Mouse (Mus musculus) kidney, embryonic 14.5 days (tissue): Measurements from ENCODE around the gene Wdr45. TPM values are rescaled to one million over a fixed set of nuclear protein-coding genes. Genes with fewer than 3 reads are reported as not detected.
"Not testable (repeated sequence)": the region's sequence is repeated elsewhere in the genome, so short reads cannot be mapped to it uniquely, and the experiment has no call there.

Source experiments
- ATAC-seq: fragments of 200-750 bp; cut with Nextera tagmentation; 2 replicates; pipeline ENCODE4 v1.8.0; 2017; ENCODE audit warnings: moderate number of reproducible peaks, mild to moderate bottlenecking, moderate TSS enrichment, moderate library complexity; ENCODE audit not compliant: low FRiP score, low TSS enrichment
- H3K27ac ChIP-seq: fragments of 300-500 bp; sonication (generic); 2 replicates; pipeline ENCODE4 v1.5.1; 2014; ENCODE audit warnings: low read depth, mild to moderate bottlenecking, low read length, moderate library complexity, mixed read lengths
- H3K27me3 ChIP-seq: fragments of 300-500 bp; sonication (generic); 2 replicates; pipeline ENCODE4 v1.6.1; 2014; ENCODE audit warnings: mild to moderate bottlenecking, low read length; ENCODE audit not compliant: control insufficient read depth, insufficient read depth
- H3K36me3 ChIP-seq: fragments of 300-500 bp; sonication (generic); 2 replicates; pipeline ENCODE4 v1.6.1; 2014; ENCODE audit warnings: low read length, mixed read lengths; ENCODE audit not compliant: control insufficient read depth, insufficient read depth
- H3K4me1 ChIP-seq: fragments of 300-500 bp; sonication (generic); 2 replicates; pipeline ENCODE4 v1.6.1; 2014; ENCODE audit warnings: low read length, mixed read lengths; ENCODE audit not compliant: control insufficient read depth, insufficient read depth
- H3K4me2 ChIP-seq: fragments of 300-500 bp; sonication (generic); replicated peaks from 2 replicates; pipeline ENCODE4 v1.6.1; 2014; ENCODE audit warnings: low read depth, mild to moderate bottlenecking, low read length
- H3K4me3 ChIP-seq: fragments of 300-500 bp; sonication (generic); 2 replicates; pipeline ENCODE4 v1.5.1; 2014; ENCODE audit warnings: mild to moderate bottlenecking, low read length
- H3K9ac ChIP-seq: fragments of 300-500 bp; sonication (generic); 2 replicates; pipeline ENCODE4 v1.6.1; 2014; ENCODE audit warnings: low read depth, mild to moderate bottlenecking, low read length, moderate library complexity
- H3K9me3 ChIP-seq: fragments of 300-500 bp; sonication (generic); 2 replicates; pipeline ENCODE4 v1.6.1; 2016; ENCODE audit warnings: low read length; ENCODE audit not compliant: control insufficient read depth
- WGBS: fragments of 180-500 bp; shearing (Covaris S2); extraction: QIAGEN DNeasy Blood & Tissue Kit; methylation state at CpG from one replicate; pipeline ENCODE4 v1.1.7; 2014; 5-methylcytosine and 5-hydroxymethylcytosine counted together
- polyA plus RNA-seq: library from polyadenylated mRNA; unstranded; fragments of >200 nt; fragmentation: Nextera tagmentation; extraction: Ambion mirVana; gene quantifications from 2 replicates; pipeline ENCODE4 v1.2.1, GENCODE M21; 2014

Wdr45 gene
- polyA plus RNA-seq, 1 experiment from 2014 or later, result 26.0 TPM

DNA sequence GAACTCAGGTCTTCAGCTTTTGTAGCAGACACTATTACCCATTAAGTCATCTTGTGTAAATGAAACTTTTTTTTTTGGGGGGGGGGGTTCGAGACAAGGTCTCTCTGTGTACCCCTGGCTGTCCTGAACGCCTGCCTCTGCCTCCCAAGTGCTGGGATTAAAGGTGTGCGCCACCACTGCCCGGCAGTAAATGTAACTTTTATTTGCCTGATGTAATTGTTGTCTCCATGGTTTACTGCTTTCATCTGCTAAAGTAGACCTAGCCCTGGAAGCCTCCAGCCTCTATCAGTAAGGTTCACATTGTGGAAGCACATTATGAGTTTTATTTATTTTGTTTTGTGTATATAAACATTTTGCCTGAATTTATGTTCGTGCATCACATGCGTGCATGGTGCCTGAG lies 17.6 kb upstream of the Wdr45 start:
- no peak; the same call in 1 of the 2 replicates for ATAC-seq
- peak overlapping the region; percentile 61; the same call in 1 of the 2 replicates for H3K4me3 ChIP-seq
- peak overlapping the region; percentile 30; the same call in 1 of the 2 replicates for H3K4me2 ChIP-seq
- WGBS, result 35% methylated on average over 6 of the region's 6 CpGs
- no peaks in the 10 kb centered on the region for H3K4me1 ChIP-seq
- H3K27ac ChIP-seq, result no peak overlapping the region
- H3K36me3 ChIP-seq, result peaks cover 8% of the 10 kb centered on the region; the same call in 1 of the 2 replicates
- no peaks in the 10 kb centered on the region for H3K27me3 ChIP-seq
- H3K9ac ChIP-seq, result no peak overlapping the region
- no peaks in the 10 kb centered on the region for H3K9me3 ChIP-seq

DNA sequence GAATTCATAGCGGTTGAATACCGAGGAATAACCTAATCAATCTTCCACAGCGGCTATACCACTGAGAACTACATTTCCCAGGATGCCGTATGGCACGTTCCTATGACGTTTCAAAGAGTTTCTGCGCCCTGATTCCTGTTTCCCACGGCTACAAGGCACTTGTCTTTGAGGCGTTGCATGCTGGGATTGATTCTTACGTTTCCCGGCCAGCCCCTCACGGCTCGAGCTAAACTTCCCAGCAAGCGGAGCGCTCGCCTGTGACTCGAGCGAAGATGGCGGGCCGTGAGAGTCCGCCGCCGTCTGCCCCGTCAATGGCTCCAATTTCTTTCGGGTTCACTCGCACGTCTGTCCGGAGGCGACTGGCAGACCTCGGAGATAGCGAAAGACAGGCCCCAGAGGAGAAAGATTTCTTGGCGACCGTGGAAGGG lies 17.2 kb upstream of the Wdr45 start, which contains the start of gene Gpkow:
TSS of gene Gpkow (plus strand) at position 178 of the 428 bp plus-strand sequence.
- peak; percentile 94 for ATAC-seq
- peak within 1 kb of the TSS; percentile 58 for H3K9ac ChIP-seq
- H3K4me2 ChIP-seq, result peak within 1 kb of the TSS; percentile 50
- WGBS, result 16% methylated on average over 33 of the region's 33 CpGs
- no peaks in the 10 kb centered on the region for H3K27me3 ChIP-seq
- H3K4me3 ChIP-seq, result peak within 1 kb of the TSS; percentile 61
- peaks cover 8% of the 10 kb centered on the region; the same call in 1 of the 2 replicates for H3K36me3 ChIP-seq
- no peak within 1 kb of the TSS for H3K27ac ChIP-seq
- no peaks in the 10 kb centered on the region for H3K4me1 ChIP-seq
- H3K9me3 ChIP-seq, result no peaks in the 10 kb centered on the region

DNA sequence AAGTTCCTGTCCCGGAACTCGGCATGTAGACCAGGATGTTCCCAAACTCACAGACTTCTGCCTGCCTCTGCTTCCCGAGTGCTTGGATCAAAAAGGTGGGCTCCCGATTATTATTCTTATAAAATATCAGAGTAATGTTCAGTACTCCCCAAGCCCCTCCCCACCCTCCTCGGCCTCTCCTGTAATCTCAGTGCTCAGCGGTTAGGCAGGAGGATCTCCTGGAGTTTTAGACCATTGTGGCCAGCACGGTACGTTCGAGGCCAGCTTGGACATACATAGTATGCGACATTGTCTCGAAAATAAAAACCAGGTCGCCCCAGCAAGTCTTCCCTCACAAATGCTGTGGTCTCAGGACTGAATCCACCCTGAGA lies 384 bp upstream of the Wdr45 start:
- ATAC-seq, H3K9me3 ChIP-seq, H3K4me1 ChIP-seq, H3K27me3 ChIP-seq, H3K36me3 ChIP-seq, H3K27ac ChIP-seq: not testable (repeated sequence)
- peak overlapping the region; percentile 33; the same call in 1 of the 2 replicates for H3K4me3 ChIP-seq
- peak overlapping the region; percentile 48; the same call in 1 of the 2 replicates for H3K9ac ChIP-seq
- H3K4me2 ChIP-seq, result peak overlapping the region; percentile 36
- 40% methylated on average over 5 of the region's 12 CpGs for WGBS

DNA sequence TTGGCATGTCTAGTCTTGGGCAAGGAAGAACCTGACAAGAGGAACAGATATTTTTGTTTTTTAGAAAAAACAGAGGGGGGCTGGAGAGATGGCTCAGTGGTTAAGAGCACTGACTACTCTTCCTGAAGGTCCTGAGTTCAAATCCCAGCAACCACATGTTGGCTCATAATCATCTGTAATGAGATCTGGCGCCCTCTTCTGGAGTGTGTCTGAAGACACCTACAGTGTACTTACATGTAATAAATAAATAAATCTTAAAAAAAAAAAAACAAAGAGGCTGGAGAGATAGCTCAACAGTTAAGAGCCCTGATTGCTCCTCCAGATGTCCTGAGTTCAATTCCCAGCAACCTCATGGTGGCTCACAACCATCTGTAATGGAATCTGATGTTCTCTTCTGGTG lies 1.9 kb downstream of the Wdr45 start:
- not testable (repeated sequence) for H3K9me3 ChIP-seq, H3K36me3 ChIP-seq, ATAC-seq, H3K4me3 ChIP-seq, H3K9ac ChIP-seq, H3K4me2 ChIP-seq, H3K4me1 ChIP-seq, H3K27me3 ChIP-seq, H3K27ac ChIP-seq
- 42% methylated on average over 1 of the region's 1 CpGs for WGBS

DNA sequence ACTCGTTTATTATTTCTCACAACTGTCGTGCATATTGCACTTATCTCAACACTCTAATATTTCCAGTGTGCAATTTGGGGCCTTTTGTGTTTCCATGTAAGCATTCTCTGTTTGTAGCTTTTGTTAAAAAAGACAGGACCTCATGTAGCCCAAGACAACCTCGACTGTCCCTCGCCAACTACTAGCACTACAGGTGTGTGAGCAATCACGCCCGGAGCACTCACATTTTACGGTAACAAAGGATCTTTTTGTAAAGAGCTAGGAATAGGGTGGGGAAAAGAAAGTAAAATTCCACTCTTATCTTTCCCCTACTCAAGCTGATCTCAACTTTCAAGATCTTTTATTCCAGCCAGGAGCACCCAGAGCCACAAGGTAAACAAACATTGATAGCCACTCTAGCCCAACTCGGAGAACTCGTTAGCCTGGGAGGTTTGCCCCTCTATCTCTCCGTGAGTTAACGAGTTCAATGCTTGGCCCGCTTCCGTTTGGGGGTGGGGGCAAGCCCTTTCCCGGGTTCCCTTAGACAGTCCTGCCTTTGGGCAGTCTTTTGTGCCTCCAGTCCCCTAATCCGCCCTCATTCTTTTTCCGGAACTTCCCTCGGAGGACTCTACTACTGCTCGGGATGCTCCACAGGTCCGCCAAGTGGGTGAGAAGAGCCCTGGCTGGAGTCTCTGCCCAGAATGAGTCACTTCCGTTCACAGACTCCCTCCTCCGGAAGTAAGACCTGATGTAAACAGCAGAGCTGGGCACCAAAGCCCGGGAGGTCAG lies 7.6 kb downstream of the Wdr45 start, which contains the start of gene Gm45208:
TSS of gene Gm45208 (plus strand) at position 732 of the 768 bp plus-strand sequence.
- ATAC-seq, result peak; percentile 87
- H3K9me3 ChIP-seq, result no peaks in the 10 kb centered on the region
- WGBS, result 34% methylated on average over 22 of the region's 22 CpGs
- peak within 1 kb of the TSS; percentile 54 for H3K4me2 ChIP-seq
- no peaks in the 10 kb centered on the region for H3K27me3 ChIP-seq
- no peaks in the 10 kb centered on the region; the same call in 1 of the 2 replicates for H3K36me3 ChIP-seq
- H3K4me1 ChIP-seq, result peaks cover 4% of the 10 kb centered on the region; the same call in 1 of the 2 replicates
- peak within 1 kb of the TSS; percentile 88 for H3K27ac ChIP-seq
- H3K4me3 ChIP-seq, result peak within 1 kb of the TSS; percentile 46
- peak within 1 kb of the TSS; percentile 53 for H3K9ac ChIP-seq

DNA sequence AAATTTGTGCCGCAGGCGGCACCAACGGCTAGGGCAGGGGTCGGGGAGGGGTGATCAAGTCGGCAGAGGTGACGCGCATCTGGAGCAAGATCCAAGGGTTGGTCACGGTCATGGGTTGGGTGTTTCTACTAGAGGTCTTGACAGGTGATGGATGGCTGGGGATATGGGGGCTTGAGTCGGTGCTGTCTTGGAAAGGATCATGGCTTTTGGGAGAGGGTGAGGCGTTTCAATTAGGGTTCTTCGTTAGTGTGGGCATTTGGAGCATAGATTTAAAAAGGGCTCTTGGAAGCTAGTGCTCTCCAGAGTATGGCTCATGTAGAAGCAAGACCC lies 8.1 kb downstream of the Wdr45 start:
- ATAC-seq, result no peak; the same call in 1 of the 2 replicates
- Histone ChIP-seq H3K36me3 (no peaks in the 10 kb centered on the region; the same call in 1 of the 2 replicates), H3K4me1 (peaks cover 4% of the 10 kb centered on the region; the same call in 1 of the 2 replicates), H3K27ac (no peak overlapping the region), H3K27me3 (no peaks in the 10 kb centered on the region), H3K4me3 (peak overlapping the region; percentile 46), H3K4me2 (peak overlapping the region; percentile 54), H3K9me3 (no peaks in the 10 kb centered on the region), H3K9ac (peak overlapping the region; percentile 53; the same call in 1 of the 2 replicates)
- 21% methylated on average over 11 of the region's 11 CpGs for WGBS

DNA sequence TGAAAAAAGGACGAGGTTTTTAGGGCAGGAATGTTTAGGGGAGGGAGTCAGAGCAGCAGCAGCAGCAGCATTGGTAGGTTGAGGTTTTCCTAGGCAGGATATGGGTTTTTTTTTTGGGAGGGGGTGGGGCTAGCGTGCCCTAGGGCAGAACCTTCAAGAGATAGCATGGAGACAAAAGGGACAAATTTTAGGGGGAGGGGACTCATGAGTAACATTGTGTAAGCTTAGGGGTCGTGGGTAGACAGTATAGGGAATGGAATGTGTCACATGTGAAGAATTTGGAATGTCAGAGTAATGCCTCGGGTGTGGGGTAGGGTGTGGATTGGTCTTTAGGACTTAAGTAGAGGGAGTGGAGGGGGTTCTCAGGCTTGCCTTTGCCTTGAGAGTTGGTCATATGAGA lies 8.6 kb downstream of the Wdr45 start:
- no peaks in the 10 kb centered on the region for H3K9me3 ChIP-seq
- no peaks in the 10 kb centered on the region for H3K27me3 ChIP-seq
- WGBS, result 18% methylated on average over 4 of the region's 4 CpGs
- peak overlapping the region; percentile 54 for H3K4me2 ChIP-seq
- H3K36me3 ChIP-seq, result no peaks in the 10 kb centered on the region; the same call in 1 of the 2 replicates
- peak overlapping the region; percentile 46 for H3K4me3 ChIP-seq
- ATAC-seq, result no peak
- H3K9ac ChIP-seq, result peak overlapping the region; percentile 53; the same call in 1 of the 2 replicates
- H3K4me1 ChIP-seq, result peaks cover 4% of the 10 kb centered on the region; the same call in 1 of the 2 replicates
- no peak overlapping the region for H3K27ac ChIP-seq

DNA sequence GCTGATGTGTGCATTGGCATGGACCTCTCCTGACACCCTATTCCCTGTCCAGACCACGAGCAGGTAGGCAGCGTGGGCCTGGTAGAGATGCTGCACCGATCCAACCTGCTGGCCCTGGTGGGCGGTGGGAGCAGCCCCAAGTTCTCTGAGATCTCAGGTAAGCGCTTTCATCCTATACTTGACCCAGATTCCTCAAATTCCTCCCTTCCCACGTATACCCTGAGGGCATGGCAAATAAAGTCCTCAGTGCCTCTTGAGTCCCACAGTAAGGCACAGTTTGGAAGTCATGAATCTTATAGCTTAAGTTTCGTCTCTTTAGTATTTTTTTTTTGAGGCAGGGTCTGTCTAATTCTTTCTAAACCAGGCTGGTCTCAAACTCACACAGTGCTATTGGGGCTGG lies 10.0 kb downstream of the Wdr45 start:
- no peak for ATAC-seq
- Histone ChIP-seq H3K9ac (no peak overlapping the region), H3K27ac (no peak overlapping the region), H3K27me3 (no peaks in the 10 kb centered on the region), H3K4me2 (no peak overlapping the region), H3K4me1 (peaks cover 4% of the 10 kb centered on the region; the same call in 1 of the 2 replicates), H3K4me3 (no peak overlapping the region), H3K9me3 (no peaks in the 10 kb centered on the region), H3K36me3 (no peaks in the 10 kb centered on the region; the same call in 1 of the 2 replicates)
- 84% methylated on average over 7 of the region's 7 CpGs for WGBS

DNA sequence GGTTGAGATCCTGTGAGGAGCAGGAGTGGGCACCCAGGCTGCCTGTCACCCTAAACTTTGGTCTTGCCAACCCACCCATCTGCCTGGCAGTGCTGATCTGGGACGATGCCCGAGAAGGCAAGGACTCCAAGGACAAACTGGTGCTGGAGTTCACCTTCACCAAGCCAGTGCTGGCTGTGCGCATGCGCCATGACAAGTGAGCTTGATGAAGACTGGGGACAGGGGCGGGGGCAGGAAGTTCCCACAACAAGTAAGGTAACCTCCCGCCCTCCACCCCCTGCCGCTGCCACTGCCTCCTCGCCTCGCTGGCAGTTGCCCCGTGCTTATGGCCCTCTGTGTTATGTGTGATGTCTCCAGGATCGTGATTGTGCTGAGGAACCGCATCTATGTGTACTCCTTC lies 11.7 kb downstream of the Wdr45 start:
- peaks cover 4% of the 10 kb centered on the region; the same call in 1 of the 2 replicates for H3K4me1 ChIP-seq
- no peak overlapping the region for H3K9ac ChIP-seq
- no peaks in the 10 kb centered on the region for H3K9me3 ChIP-seq
- H3K4me3 ChIP-seq, result no peak overlapping the region
- H3K27ac ChIP-seq, result no peak overlapping the region
- WGBS, result 80% methylated on average over 12 of the region's 12 CpGs
- H3K36me3 ChIP-seq, result no peaks in the 10 kb centered on the region; the same call in 1 of the 2 replicates
- H3K4me2 ChIP-seq, result no peak overlapping the region
- ATAC-seq, result no peak
- no peaks in the 10 kb centered on the region for H3K27me3 ChIP-seq
